Mouse (Mus musculus): Measurements from ENCODE around the gene Efnb2.

The Efnb2 gene

DNA sequence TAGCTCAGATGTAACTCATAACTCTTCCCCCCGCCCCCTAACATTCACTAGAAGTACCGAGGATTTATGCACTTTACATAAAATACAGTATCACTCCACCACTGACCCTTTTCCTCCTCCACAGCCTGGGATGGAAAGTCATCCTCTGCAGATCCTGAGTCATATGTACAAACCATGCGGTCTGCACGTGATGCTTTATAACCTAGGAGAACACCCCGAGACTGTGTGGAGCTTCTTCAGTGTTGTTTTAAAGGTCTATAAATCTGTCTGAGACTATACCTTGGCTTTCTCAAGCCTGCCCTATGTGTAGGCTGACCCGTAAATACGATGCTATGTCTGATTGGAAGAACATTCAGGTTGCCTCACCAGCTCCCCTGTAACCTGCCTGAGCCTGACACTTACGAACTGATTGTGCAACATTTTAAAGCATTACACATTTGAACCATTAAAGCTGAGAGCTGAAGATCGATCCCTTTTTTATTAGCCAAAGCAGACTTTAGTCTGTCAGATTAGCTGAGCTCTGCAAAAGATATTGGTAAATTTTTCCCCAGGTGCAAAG, 92.7 kb downstream of the Efnb2 start:
- DNase-seq (ENCODE audit: low spot score), result no peak
